In genomic region chr6:72543265-72543850, GRCm38 (mm10) we compare ENCODE assay signal across 12 mouse cellular contexts. TPM values are rescaled to one million over a fixed set of nuclear protein-coding genes. Genes with fewer than 3 reads are reported as not detected.
DNase-seq lines count a peak whose midpoint lies in the region; ATAC-seq lines count a peak whose summit lies in the region.
"Had no signal": no experiment of that assay in that cellular context is flagged by ENCODE, and none has a peak within 500 bp of the region (broad histone marks: within the 10 kb centered on the region; RNA-seq: fewer than 3 reads in every experiment).

No protein-coding gene starts in this region.

- 74% methylated on average over 12 of the region's 12 CpGs for WGBS in hindbrain, embryonic 12.5 days
- WGBS in hindbrain, embryonic 13.5 days: 63% methylated on average over 12 of the region's 12 CpGs

- H3K9me3 ChIP-seq in hindbrain, embryonic 12.5 days (replicated peaks): no peaks in the 10 kb centered on the region
- no peaks in the 10 kb centered on the region for H3K9me3 ChIP-seq in hindbrain, embryonic 13.5 days
- H3K9me3 ChIP-seq: heart, embryonic 13.5 days had no signal

- H3K36me3 ChIP-seq in hindbrain, embryonic 12.5 days: no peaks in the 10 kb centered on the region
- H3K36me3 ChIP-seq in hindbrain, embryonic 13.5 days: no peaks in the 10 kb centered on the region

- H3K27ac ChIP-seq in hindbrain, embryonic 12.5 days: 0 out of 2 replicates have a peak overlapping the region, but pooled peaks have one; percentile 31
- H3K27ac ChIP-seq in hindbrain, embryonic 13.5 days: no peak overlapping the region

- H3K4me1 ChIP-seq in hindbrain, embryonic 12.5 days: peaks cover 8% of the 10 kb centered on the region
- peaks cover 14% of the 10 kb centered on the region for H3K4me1 ChIP-seq in hindbrain, embryonic 13.5 days (replicated peaks)

- H3K27me3 ChIP-seq in hindbrain, embryonic 12.5 days: 0 out of 2 replicates have a peak, but pooled peaks cover 2% of the 10 kb centered on the region
- H3K27me3 ChIP-seq in hindbrain, embryonic 13.5 days: peaks cover 10% of the 10 kb centered on the region; the same call in 1 of the 2 replicates
- H3K27me3 ChIP-seq: heart, embryonic 13.5 days had no signal

- intact Hi-C loops in heart, postnatal 36 days (cut with DNase I): no loop called here

- H3K4me3 ChIP-seq in hindbrain, embryonic 12.5 days: no peak overlapping the region
- H3K4me3 ChIP-seq in hindbrain, embryonic 13.5 days: no peak overlapping the region

- H3K9ac ChIP-seq in hindbrain, embryonic 12.5 days: no peak overlapping the region
- no peak overlapping the region for H3K9ac ChIP-seq in hindbrain, embryonic 13.5 days
- H3K9ac ChIP-seq: forebrain, postnatal 0 days had no signal

- ATAC-seq in hindbrain, embryonic 12.5 days (ENCODE audit: low FRiP score): no peak
- no peak for ATAC-seq in hindbrain, embryonic 13.5 days (ENCODE audit: low FRiP score)
- ATAC-seq: forebrain, postnatal 0 days had no signal

- H3K4me2 ChIP-seq in hindbrain, embryonic 12.5 days (replicated peaks): no peak overlapping the region
- H3K4me2 ChIP-seq in hindbrain, embryonic 13.5 days: no peak overlapping the region
- H3K4me2 ChIP-seq: midbrain, embryonic 11.5 days had no signal

- peak; percentile 70 for DNase-seq in 3134 (ENCODE audit: extremely low read depth, insufficient read length, low spot score)
- peak; percentile 68 for DNase-seq in brain, adult 2 months (ENCODE audit: low read depth, low spot score)
- DNase-seq in kidney, postnatal 36 days: peak; percentile 58 to 70
- DNase-seq in layer of hippocampus, adult 18-20 months (ENCODE audit: low spot score in 2 of 2): no peak
- DNase-seq in heart, postnatal 36 days: no peak
- DNase-seq in thymus, postnatal 0 days (ENCODE audit: low spot score): no peak
- DNase-seq: forebrain, postnatal 0 days; left cerebral cortex, postnatal 4 days had no signal

RNA-seq across cellular contexts. Expression of gene Capg, which starts 0.8 kb away (rescaled TPM):
- polyA plus RNA-seq in hindbrain, embryonic 12.5 days (2016; fragmentation: Nextera tagmentation; extraction: Ambion mirVana): 10.6 and 15.0 TPM in 2 replicates
- polyA plus RNA-seq in hindbrain, embryonic 13.5 days (2015; fragmentation: Nextera tagmentation; extraction: Ambion mirVana): 9.2 and 10.2 TPM in 2 replicates
- total RNA-seq in layer of hippocampus, adult 18-20 months (2021): 1 to 10 TPM; 3.9 to 5.0 TPM
- total RNA-seq in heart, postnatal 36 days (2021): 10 to 100 TPM in 1 of 2 experiments, 1 to 10 TPM in 1; 9.0 to 10.3 TPM
- polyA plus RNA-seq in thymus, postnatal 0 days (2015; fragmentation: Nextera tagmentation; extraction: Ambion mirVana): 62.4 and 63.4 TPM in 2 replicates

RNA-seq across cellular contexts. Expression of gene Sh2d6, which starts 21.9 kb away (rescaled TPM):
- polyA plus RNA-seq in hindbrain, embryonic 12.5 days (2016; fragmentation: Nextera tagmentation; extraction: Ambion mirVana): 0.62 and 0.82 TPM in 2 replicates
- polyA plus RNA-seq in hindbrain, embryonic 13.5 days (2015; fragmentation: Nextera tagmentation; extraction: Ambion mirVana): 0.41 and 1.0 TPM in 2 replicates
- total RNA-seq in layer of hippocampus, adult 18-20 months (2021): under 1 TPM; 0.67 to 0.76 TPM
- under 1 TPM; 0.33 to 0.35 TPM for total RNA-seq in heart, postnatal 36 days (2021)
- polyA plus RNA-seq in thymus, postnatal 0 days (2015; fragmentation: Nextera tagmentation; extraction: Ambion mirVana): 0.14 and 0.23 TPM in 2 replicates

RNA-seq across cellular contexts. Expression of gene Elmod3, which starts 54.9 kb away (rescaled TPM):
- 17.6 and 18.1 TPM in 2 replicates for polyA plus RNA-seq in hindbrain, embryonic 12.5 days (2016; fragmentation: Nextera tagmentation; extraction: Ambion mirVana)
- polyA plus RNA-seq in hindbrain, embryonic 13.5 days (2015; fragmentation: Nextera tagmentation; extraction: Ambion mirVana): 15.3 and 15.5 TPM in 2 replicates
- 10 to 100 TPM; 24.5 to 24.8 TPM for total RNA-seq in layer of hippocampus, adult 18-20 months (2021)
- 10 to 100 TPM; 13.8 to 20.0 TPM for total RNA-seq in heart, postnatal 36 days (2021)
- 11.8 and 13.9 TPM in 2 replicates for polyA plus RNA-seq in thymus, postnatal 0 days (2015; fragmentation: Nextera tagmentation; extraction: Ambion mirVana)

RNA-seq across cellular contexts. Expression of gene Retsat, which starts 54.9 kb away (rescaled TPM):
- 5.8 and 6.9 TPM in 2 replicates for polyA plus RNA-seq in hindbrain, embryonic 12.5 days (2016; fragmentation: Nextera tagmentation; extraction: Ambion mirVana)
- polyA plus RNA-seq in hindbrain, embryonic 13.5 days (2015; fragmentation: Nextera tagmentation; extraction: Ambion mirVana): 4.8 and 5.9 TPM in 2 replicates
- total RNA-seq in layer of hippocampus, adult 18-20 months (2021): 10 to 100 TPM; 64.3 to 76.9 TPM
- total RNA-seq in heart, postnatal 36 days (2021): 100 to 1,000 TPM; 185 to 218 TPM
- polyA plus RNA-seq in thymus, postnatal 0 days (2015; fragmentation: Nextera tagmentation; extraction: Ambion mirVana): 8.4 and 10.5 TPM in 2 replicates

Comparison
In these comparisons a context has a peak if more than half of its experiments do, and no peak if none do; other contexts are left out.
1. DNase-seq: peak in 3134 (single experiment), brain, adult 2 months (single experiment) and kidney, postnatal 36 days (2 of 2); none in layer of hippocampus, adult 18-20 months (0 of 2), heart, postnatal 36 days (0 of 2) and thymus, postnatal 0 days (single experiment).